Mouse (Mus musculus): Measurements from ENCODE around the gene Mapk8ip2.
A peak's percentile ranks its signal among the peaks of the same experiment; 100 is the strongest.
"Not testable (repeated sequence)": the region's sequence is repeated elsewhere in the genome, so short reads cannot be mapped to it uniquely, and the experiment has no call there.

Gene Mapk8ip2

DNA sequence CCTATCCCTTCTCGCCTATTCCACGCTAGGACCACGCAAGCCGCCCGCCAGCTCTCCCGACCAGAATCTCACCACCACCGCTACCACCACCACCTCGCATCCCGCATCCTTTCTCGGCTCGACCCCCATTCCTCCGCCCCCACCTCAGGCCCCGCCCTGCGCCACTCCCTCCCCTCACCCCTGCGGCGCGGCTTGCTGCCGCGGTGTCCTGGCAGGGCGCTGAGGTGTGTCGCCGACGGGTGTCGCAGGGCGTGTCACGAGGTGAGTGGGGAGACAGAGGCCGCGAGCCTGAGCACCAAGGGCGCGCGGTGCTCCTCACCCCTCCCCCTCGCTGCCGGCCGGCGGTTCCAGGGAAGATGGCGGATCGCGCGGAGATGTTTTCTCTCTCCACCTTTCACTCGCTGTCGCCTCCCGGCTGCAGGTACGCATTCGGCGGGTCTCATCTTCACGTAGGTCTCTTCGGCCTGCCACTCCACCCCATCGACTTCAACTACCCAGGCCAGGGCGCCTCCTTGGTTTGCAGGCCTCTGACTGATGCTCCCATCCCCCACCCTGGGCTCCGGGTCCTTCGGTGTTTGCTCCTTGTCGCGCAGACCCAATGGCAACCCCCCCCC is at the start of gene Mapk8ip2:
TSS of gene Mapk8ip2 (plus strand) at position 49 of the 614 bp plus-strand sequence.
- DNase-seq (ENCODE audit: low read depth, low spot score), result no peak

DNA sequence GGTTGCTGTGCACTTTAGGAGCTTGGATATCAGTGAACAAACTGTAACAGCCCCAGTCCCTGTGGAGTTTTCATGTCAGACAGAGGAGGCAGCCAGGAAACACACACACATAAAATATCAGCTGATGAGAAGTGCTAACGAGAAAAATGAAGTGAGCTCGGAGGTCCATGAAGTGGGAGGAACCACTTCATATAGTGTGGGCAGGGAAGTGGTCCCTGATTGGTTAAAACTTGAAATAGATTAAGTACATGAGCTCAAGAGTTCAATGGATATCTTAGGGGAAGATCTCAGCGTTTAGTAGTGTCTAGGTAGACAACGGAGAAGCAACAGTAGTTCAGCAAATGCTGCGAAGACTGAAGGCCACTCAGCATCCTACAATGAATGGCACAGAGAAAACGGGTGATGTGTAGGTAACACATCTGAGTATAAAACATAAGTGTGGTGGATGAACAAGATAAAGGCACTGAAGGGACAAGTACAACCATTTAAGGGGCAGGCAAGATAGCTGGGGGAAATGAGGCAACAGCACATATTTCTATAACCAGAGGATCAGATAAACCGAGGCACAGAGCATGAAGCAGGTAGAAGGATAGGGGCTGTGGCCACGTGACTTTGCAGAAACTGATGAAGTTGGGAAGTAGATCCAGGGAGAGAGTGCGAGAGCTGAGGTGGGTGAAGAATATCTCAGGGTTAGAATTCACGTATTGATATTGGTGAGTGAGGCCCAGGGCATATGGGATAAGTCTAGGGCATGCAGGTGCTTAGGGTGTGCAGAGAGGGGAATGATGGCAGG is 48.7 kb upstream of the Mapk8ip2 start:
- DNase-seq (ENCODE audit: low read depth, low spot score), result no peak

DNA sequence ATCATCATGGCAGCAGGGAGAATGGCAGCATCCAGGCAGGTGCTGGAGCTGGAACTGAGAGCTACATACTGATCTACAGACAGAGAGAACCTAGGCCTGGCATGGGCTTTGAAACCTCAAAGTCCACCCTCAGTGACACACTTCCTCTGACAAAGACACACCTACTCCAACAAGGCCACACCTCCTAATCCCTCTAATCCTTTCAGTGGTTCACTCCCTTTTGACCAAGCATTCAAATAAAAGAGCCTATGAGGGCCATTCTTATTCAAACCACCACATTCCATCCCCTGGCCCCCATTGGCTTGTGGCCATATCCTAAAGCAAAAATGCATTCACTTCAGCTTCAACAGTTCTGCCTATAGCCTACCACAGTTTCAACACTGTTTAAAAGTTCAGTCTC is 47.0 kb upstream of the Mapk8ip2 start:
- no peak for DNase-seq (ENCODE audit: low read depth, low spot score)

DNA sequence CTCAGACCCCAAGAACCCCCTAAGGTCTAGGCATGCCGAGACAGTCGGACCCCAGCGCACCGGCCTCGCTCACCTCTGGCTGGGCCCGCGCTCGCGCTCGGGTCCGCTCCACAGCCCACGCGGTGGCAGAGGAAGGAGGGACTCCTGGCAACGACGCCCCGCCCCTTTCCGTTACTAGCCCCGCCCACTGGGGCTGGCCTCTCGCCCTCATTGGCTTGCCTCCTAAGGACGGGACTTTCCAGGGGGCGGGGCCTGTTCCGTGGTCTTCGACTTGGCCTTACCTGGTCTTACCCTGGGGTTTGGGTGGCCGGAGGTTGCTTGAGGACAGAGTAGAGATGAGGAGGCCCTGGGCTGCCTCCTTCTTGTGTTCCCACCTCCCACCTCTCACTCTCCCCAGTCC is 43.6 kb upstream of the Mapk8ip2 start, which contains the start of gene Syce3:
TSS of gene Syce3 (minus strand) at position 386 of the 400 bp plus-strand sequence.
- DNase-seq (ENCODE audit: low read depth, low spot score), result no peak

DNA sequence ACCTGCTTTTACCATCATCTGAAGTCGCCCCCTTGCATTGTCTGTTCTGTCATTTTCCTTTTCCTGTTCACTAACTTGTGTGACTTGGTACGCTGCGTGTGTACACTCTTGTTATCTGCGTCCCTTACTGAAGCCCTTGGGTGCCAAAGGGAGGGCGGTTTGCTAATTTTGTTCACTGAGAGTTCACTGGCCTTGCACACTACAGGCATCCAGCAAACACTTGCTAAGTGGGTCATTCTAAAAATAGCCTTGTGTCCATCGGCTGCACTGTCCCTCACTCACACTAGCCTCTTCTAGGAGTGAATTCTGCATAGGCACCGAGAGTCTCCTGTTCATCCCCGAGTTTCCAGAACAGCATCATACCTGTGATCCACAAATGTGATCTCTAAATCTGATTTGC is 38.4 kb upstream of the Mapk8ip2 start:
- DNase-seq (ENCODE audit: low read depth, low spot score), result no peak

DNA sequence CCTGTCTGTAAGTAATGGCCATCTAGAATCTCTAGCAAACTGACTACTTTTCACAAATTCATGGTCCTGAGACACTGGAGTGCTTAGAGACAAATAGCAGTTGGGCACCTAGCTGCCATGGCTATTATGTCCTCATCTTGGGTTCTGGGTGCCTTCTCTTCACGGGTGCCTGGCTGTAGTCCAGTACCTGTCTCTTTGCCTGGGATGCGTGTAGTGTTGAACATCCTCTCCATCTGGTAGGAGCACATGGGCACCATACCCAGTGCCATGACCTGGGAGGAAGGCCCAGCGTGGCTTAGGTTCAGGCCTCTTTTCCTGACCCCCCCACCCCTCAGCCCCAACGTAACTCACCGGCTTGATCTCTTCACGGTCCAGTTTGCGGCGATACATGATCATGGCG is 31.8 kb upstream of the Mapk8ip2 start:
- no peak for DNase-seq (ENCODE audit: low read depth, low spot score)

DNA sequence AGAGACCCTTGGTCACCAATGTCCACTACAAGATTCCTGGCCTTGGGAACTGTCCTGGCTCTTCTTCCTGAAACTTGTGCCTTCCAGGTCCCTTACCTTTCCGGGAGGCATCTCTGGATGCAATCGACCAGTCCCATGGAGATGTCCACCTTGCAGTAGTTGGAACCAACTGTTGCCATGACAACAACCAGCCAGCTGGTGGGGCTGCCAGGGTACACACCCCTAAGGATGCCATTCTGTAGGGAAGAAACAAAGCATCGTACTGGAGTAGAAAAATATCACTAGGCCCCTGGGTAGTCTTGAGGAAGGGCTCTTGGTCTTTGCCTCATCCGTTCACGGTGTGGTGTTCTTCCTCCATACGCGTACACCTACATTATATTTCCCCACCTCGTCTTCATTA is 29.1 kb upstream of the Mapk8ip2 start:
- no peak for DNase-seq (ENCODE audit: low read depth, low spot score)

DNA sequence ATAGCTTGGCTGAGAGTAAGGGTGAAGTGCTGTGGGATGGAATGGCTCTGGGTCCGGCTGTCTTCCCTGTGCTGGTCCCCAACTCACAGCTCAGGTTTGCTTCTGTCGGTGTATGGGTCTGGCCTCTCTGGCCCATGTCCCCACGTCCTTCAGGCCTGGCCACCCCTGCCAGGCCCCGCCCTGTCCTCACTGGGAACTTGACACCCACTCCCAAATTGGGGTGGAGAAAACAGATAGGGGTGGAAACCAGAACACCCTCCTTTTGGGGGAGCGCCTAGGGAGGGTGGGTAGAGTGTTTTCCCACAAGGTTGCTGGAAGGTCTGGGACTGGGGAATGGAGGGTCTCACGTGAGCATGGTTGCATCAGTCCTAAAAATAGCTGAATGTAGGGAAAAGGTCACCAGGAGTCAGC is 28.0 kb upstream of the Mapk8ip2 start, which contains the start of gene Cpt1b:
TSS of gene Cpt1b (minus strand) at position 153 of the 411 bp plus-strand sequence.
- DNase-seq (ENCODE audit: low read depth, low spot score), result no peak

DNA sequence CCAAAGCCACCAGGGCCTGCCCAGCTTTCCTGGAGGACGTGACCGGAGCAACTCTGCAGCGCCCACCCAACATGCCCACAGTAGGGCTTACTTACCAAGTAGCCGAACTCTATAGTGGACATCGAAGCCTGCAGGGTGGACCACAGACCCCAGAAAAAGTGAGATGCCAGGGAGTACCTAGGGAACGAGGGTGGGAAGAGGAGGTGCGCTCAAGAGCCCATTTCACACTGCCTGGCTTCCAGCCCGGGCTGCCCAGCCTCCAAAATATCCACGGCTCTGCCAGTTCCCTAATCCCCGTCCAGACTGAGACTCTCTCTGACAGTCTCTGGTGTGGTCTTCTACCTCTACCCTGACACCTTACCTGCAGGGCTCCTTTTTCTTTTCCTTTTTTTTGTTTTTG is 27.0 kb upstream of the Mapk8ip2 start:
- no peak for DNase-seq (ENCODE audit: low read depth, low spot score)

DNA sequence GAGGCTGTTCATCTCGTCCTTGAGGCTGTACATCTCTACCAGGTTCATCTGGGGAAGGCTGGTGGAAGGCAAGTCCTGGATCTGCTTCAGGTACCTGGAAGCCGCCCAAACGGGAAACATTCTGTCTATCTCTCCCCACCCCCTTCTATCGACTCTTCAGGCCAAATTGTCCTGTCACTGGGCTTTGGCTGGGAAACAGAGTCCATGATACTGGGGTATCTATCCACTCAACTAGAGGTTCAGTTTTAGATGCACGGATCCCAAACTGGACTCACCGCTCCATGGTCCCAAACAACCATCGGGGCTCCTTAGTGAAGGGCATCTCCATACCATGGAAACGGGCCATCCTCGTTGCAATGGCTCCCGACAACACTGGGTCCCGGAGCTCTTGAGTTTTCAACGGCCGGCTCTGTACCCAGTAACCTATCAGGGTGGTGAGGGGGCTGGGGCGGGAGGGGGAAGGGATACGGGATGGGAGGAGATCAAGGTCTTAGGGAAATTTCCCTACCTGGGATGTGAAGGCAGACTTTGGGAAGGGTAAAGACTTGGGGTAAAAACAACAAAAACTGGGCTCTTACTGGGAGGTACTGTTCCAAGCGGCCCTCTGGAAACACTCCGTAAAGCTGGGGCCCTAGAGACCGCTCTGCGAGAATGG is 25.4 kb upstream of the Mapk8ip2 start:
- no peak for DNase-seq (ENCODE audit: low read depth, low spot score)

DNA sequence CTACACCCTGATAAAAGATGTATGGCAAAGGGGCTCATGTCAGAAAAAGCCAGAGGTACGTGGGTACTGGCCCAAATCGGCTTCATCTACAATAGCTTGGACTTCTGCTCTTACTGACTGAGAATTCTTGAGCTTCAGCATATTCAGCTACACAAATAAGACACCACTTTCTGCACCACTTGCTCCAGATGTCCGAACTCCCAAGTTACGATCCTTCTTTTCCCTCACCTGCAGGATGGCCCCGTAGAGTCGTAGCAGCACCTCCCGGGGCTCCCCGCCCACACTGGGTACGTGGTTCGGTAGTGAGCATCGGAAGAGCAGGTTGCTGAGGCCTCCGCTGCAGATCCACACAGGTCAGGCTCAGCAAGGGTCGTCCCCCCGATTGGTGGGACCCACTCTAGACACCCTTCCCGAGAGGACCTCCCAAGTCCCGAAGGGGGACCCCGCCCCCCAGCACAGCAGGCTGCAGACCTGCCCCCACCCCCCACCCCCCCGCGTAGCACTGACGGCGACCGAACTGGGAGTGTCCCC is 24.8 kb upstream of the Mapk8ip2 start:
- no peak for DNase-seq (ENCODE audit: low read depth, low spot score)

DNA sequence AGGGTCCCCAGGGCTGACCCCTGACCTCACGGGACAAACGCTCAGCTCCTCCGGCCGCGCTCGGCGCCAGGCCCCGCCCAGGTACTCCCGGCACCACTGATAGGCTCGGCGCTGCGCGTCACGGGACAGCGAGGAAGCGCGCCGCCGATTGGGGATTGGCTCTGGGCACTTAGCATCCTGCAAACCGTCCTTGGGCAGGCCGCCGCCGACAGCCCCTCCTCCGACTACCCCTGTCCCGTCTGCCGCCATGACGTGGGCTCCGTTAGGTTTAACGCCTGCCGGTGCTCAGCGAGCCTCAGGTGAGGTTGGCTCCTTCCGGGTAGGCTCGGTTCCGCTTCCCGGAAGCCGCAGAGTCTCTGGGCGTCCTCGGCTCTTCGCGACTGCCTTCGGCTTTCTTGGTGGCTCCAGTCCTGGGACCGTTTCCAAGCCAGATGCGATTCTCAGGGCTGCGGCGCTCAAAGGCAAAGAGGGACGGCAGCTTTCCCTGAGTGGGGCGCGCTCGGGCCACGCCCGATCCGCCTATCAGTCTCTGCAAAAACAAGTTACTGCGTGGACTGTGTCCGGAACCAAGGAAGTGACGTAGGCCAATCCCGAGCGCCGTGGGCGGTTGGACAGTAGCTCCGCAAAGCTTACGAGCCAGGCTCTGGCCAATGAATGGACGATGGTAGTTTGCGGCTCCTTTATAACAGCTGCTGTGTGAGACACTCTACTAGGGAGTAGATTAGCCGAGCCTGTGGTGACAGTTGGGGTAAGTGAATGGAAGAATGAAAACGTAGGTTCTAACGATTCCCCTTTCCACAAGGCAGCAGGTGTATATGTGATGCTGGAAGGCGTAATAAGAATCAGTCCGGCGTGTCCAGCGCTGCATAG is 24.1 kb upstream of the Mapk8ip2 start, which contains the start of the genes C730034F03Rik, Gm44502 and Chkb:
TSS of gene C730034F03Rik (plus strand) at position 238 of the 870 bp plus-strand sequence.
TSS of gene Gm44502 (minus strand) at position 345 of the 870 bp plus-strand sequence.
TSS of gene Chkb (minus strand) at position 557 of the 870 bp plus-strand sequence.
- peak; percentile 90 for DNase-seq (ENCODE audit: low read depth, low spot score)

DNA sequence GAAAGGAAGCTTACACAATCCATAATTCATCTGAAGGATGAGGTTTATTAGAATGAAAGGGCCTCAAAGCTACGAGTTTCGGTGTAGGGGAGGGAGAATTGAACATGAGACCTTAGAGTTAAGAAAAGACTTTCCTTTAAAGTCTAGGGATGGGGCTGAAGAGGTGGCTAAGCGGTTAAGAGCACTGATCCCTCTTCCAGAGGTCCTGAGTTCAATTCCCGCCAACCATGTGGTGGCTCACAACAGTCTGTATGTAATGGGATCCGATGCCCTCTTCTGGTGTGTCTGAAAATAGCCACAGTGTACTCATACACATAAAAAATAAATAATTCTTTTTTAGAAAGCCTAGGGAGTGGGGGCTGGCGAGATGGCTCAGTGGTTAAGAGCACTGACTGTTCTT is 23.4 kb upstream of the Mapk8ip2 start:
- DNase-seq (ENCODE audit: low read depth, low spot score), result no peak

DNA sequence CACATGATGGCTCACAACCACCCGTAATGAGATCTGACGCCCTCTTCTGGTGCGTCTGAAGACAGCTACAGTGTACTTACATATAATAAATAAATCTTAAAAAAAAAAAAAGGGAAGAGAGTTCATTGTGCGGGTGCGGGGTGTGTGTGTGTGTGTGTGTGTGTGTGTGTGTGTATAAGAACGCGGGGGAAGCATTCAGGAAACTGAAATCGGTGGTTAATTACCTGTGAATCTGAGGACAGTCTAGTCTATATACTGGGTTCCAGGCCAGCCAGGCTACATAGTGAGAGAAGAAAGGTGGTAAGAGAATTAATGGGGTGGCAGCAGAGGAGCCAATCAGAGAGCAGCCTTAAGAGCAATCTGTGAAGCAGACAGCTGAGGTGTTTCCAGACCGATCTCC is 22.9 kb upstream of the Mapk8ip2 start:
- DNase-seq (ENCODE audit: low read depth, low spot score), result not testable (repeated sequence)

DNA sequence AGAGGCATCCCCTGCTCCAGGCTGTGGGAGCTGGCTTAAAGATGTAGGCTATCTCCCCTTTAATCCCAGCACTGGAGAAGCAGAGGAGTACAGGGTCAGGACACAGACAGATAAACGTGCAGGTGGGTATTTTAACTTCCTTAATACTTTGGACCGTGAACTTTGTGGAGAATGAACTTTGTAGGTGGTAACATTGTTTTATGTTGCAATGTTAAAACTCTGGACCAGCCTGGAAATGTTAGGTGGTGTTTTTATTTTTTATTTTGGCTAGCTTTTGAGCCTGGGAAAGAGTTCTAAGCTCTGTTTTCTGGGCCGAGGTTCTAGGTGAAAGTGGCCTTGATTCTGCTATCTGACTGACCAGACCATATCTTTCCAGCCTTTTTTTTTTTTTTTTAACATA is 22.4 kb upstream of the Mapk8ip2 start:
- DNase-seq (ENCODE audit: low read depth, low spot score), result no peak

DNA sequence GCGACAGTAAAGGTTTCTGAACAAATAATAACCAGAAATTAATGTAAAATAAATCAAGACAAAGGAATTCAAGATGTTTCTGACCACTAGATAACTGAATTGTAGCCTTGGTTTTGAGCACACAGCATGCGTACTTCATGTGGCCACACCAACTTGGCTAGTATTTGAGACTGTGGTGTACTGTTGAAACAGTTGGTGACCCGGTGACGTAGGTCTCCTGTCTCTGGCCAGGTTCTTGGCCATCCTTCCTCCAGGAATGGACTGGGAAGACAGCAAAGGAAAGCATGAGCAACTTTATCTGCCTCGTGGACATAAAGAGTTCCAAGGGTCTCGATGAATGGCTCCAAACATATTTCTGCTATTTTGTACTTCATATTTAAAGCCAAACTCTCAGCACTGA is 21.9 kb upstream of the Mapk8ip2 start:
- no peak for DNase-seq (ENCODE audit: low read depth, low spot score)

DNA sequence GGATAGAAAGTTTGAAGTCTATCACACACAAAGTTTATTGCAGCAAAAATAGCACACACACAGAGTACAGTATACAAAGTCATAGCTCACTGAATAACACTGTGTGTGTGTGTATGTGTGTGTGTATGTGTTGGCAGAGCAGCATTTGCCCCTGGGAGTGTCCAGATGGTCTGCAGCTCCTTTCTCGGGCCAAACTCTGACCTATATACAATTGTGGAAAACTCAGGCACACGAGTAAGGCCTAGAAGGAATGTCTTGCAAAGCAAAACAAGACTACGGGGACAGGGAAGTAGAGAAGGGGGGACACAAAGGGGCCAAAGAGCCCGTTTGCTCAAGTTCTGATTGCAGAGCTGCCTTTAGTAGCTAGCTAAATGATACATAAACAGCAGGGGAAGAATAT is 20.8 kb upstream of the Mapk8ip2 start:
- no peak for DNase-seq (ENCODE audit: low read depth, low spot score)

DNA sequence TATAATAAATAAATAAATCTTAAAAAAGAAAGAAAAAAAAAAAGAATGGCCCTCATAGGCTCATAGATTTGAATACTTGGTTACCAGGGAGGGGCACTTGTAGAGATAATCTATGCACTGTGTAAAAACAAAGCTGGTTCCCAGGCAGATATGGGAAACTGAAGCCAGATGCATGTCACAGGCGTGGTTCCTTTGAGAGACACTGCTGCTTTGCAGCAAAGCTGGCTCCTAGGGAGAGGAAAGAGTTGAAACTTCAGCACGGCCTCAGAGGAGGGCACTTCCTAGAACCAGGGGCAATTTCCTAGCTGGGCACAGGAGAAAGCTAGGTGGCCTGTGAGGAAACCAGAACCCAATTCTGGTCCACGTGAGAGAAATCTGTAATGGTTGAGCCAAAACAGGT is 19.6 kb upstream of the Mapk8ip2 start:
- DNase-seq (ENCODE audit: low read depth, low spot score), result no peak

DNA sequence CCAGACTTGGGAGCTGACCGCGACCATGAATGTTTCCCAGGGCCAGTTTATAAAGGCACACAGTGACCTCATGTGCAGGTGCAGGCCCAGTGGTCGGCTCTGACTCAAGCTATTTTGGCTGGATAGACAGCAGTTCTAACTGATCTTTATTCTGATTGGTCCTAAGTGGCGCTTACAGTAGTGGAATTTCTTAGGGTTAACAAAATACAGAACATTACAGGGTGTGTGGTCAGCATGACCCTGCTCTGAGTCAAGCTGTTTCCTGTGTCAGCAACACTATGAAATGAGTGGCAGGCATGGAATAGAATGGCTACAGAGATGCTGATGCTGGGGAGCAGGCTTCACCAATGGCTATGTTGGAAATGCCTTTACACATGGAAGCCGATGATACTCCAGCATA is 17.8 kb upstream of the Mapk8ip2 start:
- DNase-seq (ENCODE audit: low read depth, low spot score), result no peak

DNA sequence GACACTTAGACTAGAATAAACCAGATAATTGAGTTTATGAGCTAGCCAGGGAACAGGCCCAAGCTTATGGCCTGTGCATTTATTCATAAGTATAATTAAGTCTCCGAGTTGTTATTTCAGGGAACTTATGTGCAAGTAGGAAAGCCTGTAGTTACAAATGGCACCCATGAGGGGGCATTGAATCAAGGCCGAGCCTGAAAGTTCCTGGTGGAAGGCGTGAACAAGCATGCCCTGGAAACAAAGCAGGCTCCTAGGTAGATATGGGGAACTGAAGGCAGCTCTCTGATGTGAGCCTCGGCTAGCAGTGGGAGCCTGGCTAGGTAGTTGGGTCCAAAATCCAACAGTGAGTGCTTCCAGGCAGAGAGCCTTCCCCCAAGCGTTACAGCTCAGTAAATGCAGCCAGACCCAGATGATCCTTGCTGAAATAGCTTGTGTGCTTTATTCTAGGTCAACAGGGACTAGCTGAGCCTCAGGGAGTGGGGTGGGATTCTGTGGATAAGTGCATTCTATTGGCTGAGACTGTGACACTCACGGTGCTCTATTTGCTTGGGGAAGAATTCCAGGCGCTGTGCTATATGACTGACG is 11.1 kb upstream of the Mapk8ip2 start:
- DNase-seq (ENCODE audit: low read depth, low spot score), result no peak
